Mouse (Mus musculus) embryonic facial prominence, embryonic 11.5 days (tissue): ENCODE measurements around the gene Acnat2. TPM values are rescaled to one million over a fixed set of nuclear protein-coding genes. Genes with fewer than 3 reads are reported as not detected.
"Not testable (repeated sequence)": the region's sequence is repeated elsewhere in the genome, so short reads cannot be mapped to it uniquely, and the experiment has no call there.

Experiments used
- ATAC-seq: fragments of 200-750 bp; cut with Nextera tagmentation; replicated peaks from 2 replicates; pipeline ENCODE4 v1.8.0; 2017; ENCODE audit warnings: low read depth; ENCODE audit not compliant: insufficient number of reproducible peaks, low FRiP score, low TSS enrichment
- DNase-seq: peaks from one replicate; pipeline ENCODE4 v3.0.0-alpha.2; 2015; ENCODE audit warnings: low spot score
- H3K27ac ChIP-seq: fragments of 300-500 bp; sonication (generic); replicated peaks from 2 replicates; pipeline ENCODE4 v1.5.1; 2014; ENCODE audit warnings: mild to moderate bottlenecking, low read depth, low read length, control low read depth
- H3K27me3 ChIP-seq: fragments of 300-500 bp; sonication (generic); 2 replicates; pipeline ENCODE4 v1.6.1; 2014; ENCODE audit warnings: mild to moderate bottlenecking, low read length, moderate library complexity, mixed read lengths; ENCODE audit not compliant: control insufficient read depth, insufficient read depth
- H3K36me3 ChIP-seq: fragments of 300-500 bp; sonication (generic); replicated peaks from 2 replicates; pipeline ENCODE4 v1.6.1; 2014; ENCODE audit warnings: low read depth, mild to moderate bottlenecking, low read length, moderate library complexity, mixed read lengths; ENCODE audit not compliant: control insufficient read depth, insufficient read depth
- H3K4me1 ChIP-seq: fragments of 300-500 bp; sonication (generic); 2 replicates; pipeline ENCODE4 v1.6.1; 2014; ENCODE audit warnings: low read length, mixed read lengths; ENCODE audit not compliant: control insufficient read depth, insufficient read depth
- H3K4me2 ChIP-seq: fragments of 300-500 bp; sonication (generic); 2 replicates; pipeline ENCODE4 v1.6.1; 2014; ENCODE audit warnings: low read depth, mild to moderate bottlenecking, control low read depth, low read length, moderate library complexity
- H3K4me3 ChIP-seq: fragments of 300-500 bp; sonication (generic); 2 replicates; pipeline ENCODE4 v1.5.1; 2014; ENCODE audit warnings: low read depth, low read length, control low read depth
- H3K9ac ChIP-seq: fragments of 300-500 bp; sonication (generic); replicated peaks from 2 replicates; pipeline ENCODE4 v1.6.1; 2014; ENCODE audit warnings: mild to moderate bottlenecking, control low read depth, low read length
- H3K9me3 ChIP-seq: fragments of 300-500 bp; sonication (generic); replicated peaks from 2 replicates; pipeline ENCODE4 v1.6.1; 2016; ENCODE audit warnings: mild to moderate bottlenecking, low read length, inconsistent platforms, mixed read lengths; ENCODE audit not compliant: control insufficient read depth
- WGBS: fragments of 180-500 bp; shearing (Covaris S2); extraction: QIAGEN DNeasy Blood & Tissue Kit; methylation state at CpG from one replicate; pipeline ENCODE4 v1.1.7; 2014; 5-methylcytosine and 5-hydroxymethylcytosine counted together
- polyA plus RNA-seq: library from polyadenylated mRNA; unstranded; fragments of >200 nt; fragmentation: Nextera tagmentation; extraction: Ambion mirVana; gene quantifications from 2 replicates; pipeline ENCODE4 v1.2.1, GENCODE M21; 2014

The Acnat2 gene
- polyA plus RNA-seq, 1 experiment from 2014 or later, result not detected

DNA sequence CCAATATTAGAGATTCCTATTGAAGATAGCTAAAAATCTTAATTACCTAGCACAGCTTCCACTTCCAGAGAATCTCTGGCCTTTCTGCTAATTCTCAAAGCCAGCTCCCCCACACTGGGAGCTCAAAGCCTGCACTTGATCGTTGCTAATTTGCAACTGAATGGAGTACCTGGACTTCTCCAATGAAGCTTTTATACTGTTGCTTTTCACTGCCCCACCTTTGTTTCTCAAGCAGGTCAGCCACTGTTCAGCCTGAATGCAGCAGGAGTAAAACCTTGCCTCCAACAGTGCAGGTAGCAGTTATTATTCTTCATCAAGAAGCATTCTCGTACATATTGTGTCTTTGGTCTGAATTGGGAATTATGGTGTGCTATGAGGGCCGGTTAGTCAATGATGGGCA, 39.9 kb downstream of the Acnat2 start:
- DNase-seq, H3K27me3 ChIP-seq, H3K9me3 ChIP-seq, H3K4me3 ChIP-seq, H3K4me2 ChIP-seq, H3K36me3 ChIP-seq, H3K27ac ChIP-seq, H3K4me1 ChIP-seq, ATAC-seq, H3K9ac ChIP-seq: not testable (repeated sequence)
- 83% methylated on average over 3 of the region's 3 CpGs for WGBS

DNA sequence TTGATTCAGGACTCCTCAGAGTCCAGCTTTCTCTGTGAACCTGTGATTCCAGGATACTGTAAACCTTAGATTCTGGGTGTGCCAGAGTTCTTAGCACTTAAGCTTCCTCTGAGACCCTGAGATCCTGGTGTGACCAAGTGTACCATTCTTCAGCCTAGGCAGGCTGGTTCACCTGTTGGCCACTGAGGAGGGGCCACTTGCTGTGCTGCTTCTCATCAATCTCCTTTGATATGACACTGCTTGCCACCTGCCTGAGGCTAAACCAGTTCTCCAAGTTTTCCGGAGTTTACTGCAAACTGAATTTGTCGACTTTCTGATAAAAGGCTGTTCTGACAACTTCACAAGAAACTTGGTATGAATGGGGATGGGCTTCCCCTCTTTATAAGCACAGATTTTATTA, 50.9 kb downstream of the Acnat2 start:
- H3K4me2 ChIP-seq, result no peak overlapping the region
- H3K27me3 ChIP-seq, result no peaks in the 10 kb centered on the region
- no peaks in the 10 kb centered on the region for H3K4me1 ChIP-seq
- DNase-seq, result no peak
- H3K36me3 ChIP-seq, result no peaks in the 10 kb centered on the region
- no peak overlapping the region for H3K27ac ChIP-seq
- ATAC-seq, result no peak
- WGBS, result 63% methylated on average over 2 of the region's 2 CpGs
- no peak overlapping the region for H3K4me3 ChIP-seq
- no peaks in the 10 kb centered on the region for H3K9me3 ChIP-seq
- no peak overlapping the region for H3K9ac ChIP-seq

DNA sequence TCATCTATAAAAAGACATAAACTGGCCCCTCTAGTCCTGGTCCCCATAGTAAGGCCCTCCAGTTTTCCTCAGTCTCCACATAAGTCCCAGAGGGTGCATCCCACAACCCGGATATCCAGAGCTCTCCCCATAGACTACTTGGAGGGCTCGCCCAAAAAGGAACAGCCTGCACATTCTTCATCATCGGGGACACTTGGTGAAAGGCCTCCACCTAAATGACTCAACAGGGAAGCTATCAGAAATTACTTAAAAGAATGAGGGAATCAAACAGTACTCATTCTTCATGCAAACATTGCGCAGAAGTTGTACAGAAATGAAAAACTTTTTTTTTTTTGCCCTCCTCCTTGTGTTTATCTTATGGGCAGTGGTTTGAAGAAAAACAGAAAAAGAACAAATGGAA, 57.5 kb downstream of the Acnat2 start:
- Histone ChIP-seq H3K4me3 (no peak overlapping the region), H3K27ac (no peak overlapping the region), H3K9ac (no peak overlapping the region), H3K36me3 (no peaks in the 10 kb centered on the region), H3K9me3 (no peaks in the 10 kb centered on the region), H3K4me1 (no peaks in the 10 kb centered on the region), H3K27me3 (no peaks in the 10 kb centered on the region), H3K4me2 (no peak overlapping the region)
- ATAC-seq (no peak), DNase-seq (no peak)
- 92% methylated on average over 4 of the region's 4 CpGs for WGBS

DNA sequence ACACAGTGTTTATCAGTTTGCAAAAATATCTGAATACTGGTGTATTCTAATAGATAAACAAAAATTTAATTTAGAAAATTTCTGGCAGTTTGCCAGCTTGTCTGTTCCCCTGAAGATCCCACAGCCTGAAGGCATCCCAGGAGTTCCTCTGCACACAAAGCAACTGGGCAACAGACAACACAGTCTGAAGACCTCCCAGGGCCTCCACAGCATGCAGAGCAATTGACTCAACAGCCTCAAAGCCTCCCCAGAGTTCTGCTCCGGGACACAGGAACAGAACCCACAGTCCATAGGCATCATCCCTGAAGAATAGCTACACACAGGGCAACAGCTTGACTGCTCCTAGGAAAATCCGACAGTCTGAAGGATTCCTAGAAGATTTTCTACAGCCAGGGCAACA, 59.3 kb downstream of the Acnat2 start:
- ATAC-seq (no peak), DNase-seq (no peak)
- 38% methylated on average over 2 of the region's 2 CpGs for WGBS
- Histone ChIP-seq H3K27ac (no peak overlapping the region), H3K9me3 (no peaks in the 10 kb centered on the region), H3K4me1 (no peaks in the 10 kb centered on the region), H3K9ac (no peak overlapping the region), H3K4me2 (no peak overlapping the region), H3K4me3 (no peak overlapping the region), H3K36me3 (no peaks in the 10 kb centered on the region), H3K27me3 (no peaks in the 10 kb centered on the region)

DNA sequence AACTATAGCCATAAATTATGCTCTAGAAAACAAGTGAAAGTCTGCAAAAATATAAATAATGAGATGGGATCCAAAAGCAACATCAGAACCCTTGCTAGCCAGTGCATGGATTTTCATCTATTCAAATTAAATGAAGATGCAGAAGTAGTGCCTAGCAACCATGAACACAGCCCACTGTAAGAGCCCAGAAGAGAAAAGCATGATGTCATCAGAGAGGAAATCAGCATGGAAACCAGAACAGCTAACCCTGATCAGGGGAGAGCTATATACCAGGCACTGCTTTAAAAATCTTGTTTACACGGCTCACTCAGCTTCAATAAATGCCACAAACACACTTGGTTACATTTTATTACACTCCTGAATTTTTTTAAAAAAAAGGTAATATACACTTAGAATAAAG, 60.0 kb downstream of the Acnat2 start:
- H3K36me3 ChIP-seq, DNase-seq, H3K4me3 ChIP-seq, H3K4me2 ChIP-seq, H3K27me3 ChIP-seq, H3K27ac ChIP-seq, H3K9ac ChIP-seq, H3K9me3 ChIP-seq, ATAC-seq, H3K4me1 ChIP-seq: not testable (repeated sequence)
- WGBS, result 80% methylated on average over 1 of the region's 1 CpGs

DNA sequence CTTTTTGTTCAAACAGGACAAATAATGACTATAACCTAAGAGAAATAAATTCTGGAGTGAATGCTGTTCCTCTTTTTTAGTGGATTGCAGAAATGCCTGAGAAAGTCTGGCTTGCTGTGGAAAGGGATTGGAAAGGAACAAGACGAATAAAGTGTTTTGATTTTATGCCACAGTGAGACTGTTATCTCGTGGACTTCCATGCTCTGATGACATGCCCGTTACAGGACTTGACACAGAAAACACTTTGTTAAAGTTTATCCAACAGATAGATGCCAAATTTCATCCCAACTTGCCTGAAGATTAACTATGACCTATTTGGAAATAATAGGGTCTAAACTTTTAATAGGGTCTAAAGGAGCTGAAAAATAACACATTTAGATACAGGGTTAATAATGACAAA, 67.9 kb downstream of the Acnat2 start:
- WGBS, result 77% methylated on average over 3 of the region's 3 CpGs

DNA sequence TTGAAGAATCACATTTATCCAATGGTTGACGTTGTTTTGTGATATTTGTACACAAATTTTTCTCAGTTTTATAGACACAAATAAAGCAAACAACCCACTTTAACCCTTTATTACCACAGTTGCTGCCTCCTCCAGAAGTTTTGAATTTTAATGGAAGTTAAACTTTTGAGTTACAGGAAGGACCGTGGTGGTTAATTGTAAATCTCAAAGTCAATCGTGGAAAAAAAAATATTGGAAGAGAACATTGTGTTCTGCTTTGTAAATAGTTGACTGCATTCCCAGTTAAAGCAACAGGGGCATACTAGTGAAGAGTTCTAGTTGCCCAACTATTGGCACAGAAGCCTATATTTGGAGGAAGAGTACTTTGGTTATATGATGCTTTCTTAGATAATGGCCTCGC, 70.0 kb downstream of the Acnat2 start:
- ATAC-seq, H3K27ac ChIP-seq, DNase-seq, H3K9me3 ChIP-seq, H3K36me3 ChIP-seq, H3K27me3 ChIP-seq, H3K9ac ChIP-seq, H3K4me3 ChIP-seq, H3K4me2 ChIP-seq, H3K4me1 ChIP-seq: not testable (repeated sequence)
- WGBS, result 91% methylated on average over 3 of the region's 4 CpGs

More for the DNA sequence above, 67.9 kb downstream of the Acnat2 start:
- H3K36me3 ChIP-seq, H3K4me3 ChIP-seq, ATAC-seq, H3K9ac ChIP-seq, DNase-seq, H3K27ac ChIP-seq, H3K4me1 ChIP-seq, H3K9me3 ChIP-seq, H3K27me3 ChIP-seq, H3K4me2 ChIP-seq: not testable (repeated sequence)
